Mouse (Mus musculus) liver, adult 2 months (tissue): ENCODE measurements around the gene Zkscan14.

Experiments
- CTCF ChIP-seq: fragments of 200-500 bp; IDR thresholded peaks from 2 replicates; pipeline ENCODE4 v1.5.1; 2011; ENCODE audit warnings: low read depth, low read length, control low read depth
- POLR2A ChIP-seq: fragments of 200-500 bp; IDR thresholded peaks from 2 replicates; pipeline ENCODE4 v1.6.1; 2011; ENCODE audit warnings: low read length, control low read depth; ENCODE audit not compliant: insufficient read depth; ENCODE audit errors: extremely low read depth

DNA sequence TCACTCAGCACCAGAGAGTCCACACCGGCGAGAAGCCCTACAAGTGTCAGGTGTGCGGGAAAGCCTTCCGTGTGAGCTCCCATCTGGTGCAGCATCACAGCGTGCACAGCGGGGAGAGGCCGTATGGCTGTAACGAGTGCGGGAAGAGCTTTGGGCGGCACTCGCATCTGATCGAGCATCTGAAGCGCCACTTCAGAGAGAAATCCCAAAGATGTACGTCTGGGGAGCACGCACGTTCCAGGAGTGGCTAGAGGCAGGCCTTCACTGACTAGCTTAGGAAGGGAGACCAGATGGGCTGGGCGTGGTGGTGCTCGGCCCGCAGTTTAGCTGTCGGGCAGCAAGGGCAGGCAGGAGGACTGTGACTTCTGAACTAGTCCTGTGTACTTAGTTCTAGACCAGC is 17.0 kb upstream of the Zkscan14 start:
- TF ChIP-seq CTCF = no peak
- no peak for TF ChIP-seq POLR2A
